12 mouse cellular contexts compared by ENCODE assay signal in the genomic region with DNA sequence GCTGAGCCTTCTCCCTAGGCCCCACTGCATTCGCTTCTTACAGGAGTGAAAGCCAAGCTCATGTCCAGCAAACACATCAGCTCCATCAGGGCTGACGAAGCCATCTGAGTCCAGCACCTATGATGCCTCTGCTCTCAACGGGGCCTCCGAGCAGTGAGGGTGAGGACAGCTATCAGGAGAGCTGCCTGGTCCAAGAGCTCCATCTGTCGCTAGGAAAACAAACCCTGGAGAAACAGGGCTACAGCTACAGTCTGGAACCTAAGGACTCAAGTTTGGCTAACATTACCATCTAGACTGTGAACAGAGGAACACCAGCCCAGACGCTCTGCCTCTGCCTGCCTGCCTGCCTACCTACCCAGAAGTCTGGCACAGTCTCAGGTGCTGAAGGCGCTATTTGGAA.
DNase-seq lines count a peak whose midpoint lies in the region; ATAC-seq lines count a peak whose summit lies in the region.
"Had no signal": no experiment of that assay in that cellular context is flagged by ENCODE, and none has a peak within 500 bp of the region (broad histone marks: within the 10 kb centered on the region; RNA-seq: fewer than 3 reads in every experiment).

No protein-coding gene starts in this region.

- H3K9ac ChIP-seq in forebrain, embryonic 16.5 days (replicated peaks; ENCODE audit: low read depth, low read length), result no peak overlapping the region
- H3K9ac ChIP-seq: liver, embryonic 12.5 days; midbrain, embryonic 15.5 days had no signal

- 86% methylated on average over 7 of the region's 7 CpGs for WGBS in forebrain, embryonic 10.5 days
- 68% methylated on average over 7 of the region's 7 CpGs for WGBS in forebrain, embryonic 16.5 days
- WGBS in limb, embryonic 10.5 days, result 87% methylated on average over 7 of the region's 7 CpGs

- intact Hi-C loops in left cerebral cortex, postnatal 10 days (cut with DNase I), result no loop called here

- no peak for ATAC-seq in forebrain, embryonic 16.5 days
- ATAC-seq: liver, embryonic 12.5 days; midbrain, embryonic 15.5 days had no signal

- peaks cover 63% of the 10 kb centered on the region for H3K4me1 ChIP-seq in forebrain, embryonic 10.5 days
- peaks cover 51% of the 10 kb centered on the region for H3K4me1 ChIP-seq in forebrain, embryonic 16.5 days (replicated peaks; ENCODE audit: control insufficient read depth, insufficient read depth, low read length)
- H3K4me1 ChIP-seq in limb, embryonic 10.5 days, result peaks cover 54% of the 10 kb centered on the region

- H3K4me3 ChIP-seq in forebrain, embryonic 10.5 days, result no peak overlapping the region
- H3K4me3 ChIP-seq in forebrain, embryonic 16.5 days (replicated peaks; ENCODE audit: low read length), result no peak overlapping the region
- no peak overlapping the region for H3K4me3 ChIP-seq in limb, embryonic 10.5 days
- H3K4me3 ChIP-seq: liver, embryonic 12.5 days; midbrain, embryonic 15.5 days had no signal

- DNase-seq in forebrain, embryonic 10.5 days (ENCODE audit: extremely low spot score, low spot score), result no peak
- DNase-seq in left cerebral cortex, adult 18-20 months (ENCODE audit: low spot score in 2 of 2), result peak; percentile 15 to 32
- no peak for DNase-seq in left cerebral cortex, postnatal 10 days (ENCODE audit: extremely low spot score in 1 of 2, low spot score in 2 of 2)
- peak; percentile 72 for DNase-seq in cerebellum, postnatal 25 days
- no peak for DNase-seq in limb, embryonic 10.5 days (ENCODE audit: low spot score)
- no peak for DNase-seq in MN1 (ENCODE audit: low spot score)
- DNase-seq in spleen, postnatal 4 days (ENCODE audit: low spot score in 2 of 2), result no peak
- DNase-seq: adrenal gland, postnatal 14 days; gastrocnemius, postnatal 10 days had no signal

- peaks cover 17% of the 10 kb centered on the region for H3K9me3 ChIP-seq in forebrain, embryonic 10.5 days
- no peaks in the 10 kb centered on the region for H3K9me3 ChIP-seq in forebrain, embryonic 16.5 days (ENCODE audit: control insufficient read depth, low read length)
- peaks cover 9% of the 10 kb centered on the region for H3K9me3 ChIP-seq in limb, embryonic 10.5 days (replicated peaks)
- H3K9me3 ChIP-seq: midbrain, embryonic 15.5 days had no signal

- H3K27me3 ChIP-seq in forebrain, embryonic 10.5 days (ENCODE audit: poor library complexity, severe bottlenecking), result peaks cover 18% of the 10 kb centered on the region; the same call in 1 of the 2 replicates
- no peaks in the 10 kb centered on the region for H3K27me3 ChIP-seq in forebrain, embryonic 16.5 days (replicated peaks; ENCODE audit: control insufficient read depth, insufficient read depth, low read length)
- no peaks in the 10 kb centered on the region for H3K27me3 ChIP-seq in limb, embryonic 10.5 days (ENCODE audit: low read depth, poor library complexity, severe bottlenecking)
- H3K27me3 ChIP-seq: liver, embryonic 12.5 days; midbrain, embryonic 15.5 days had no signal

- no peak overlapping the region for H3K4me2 ChIP-seq in forebrain, embryonic 16.5 days (ENCODE audit: low read length)
- H3K4me2 ChIP-seq: liver, embryonic 12.5 days; midbrain, embryonic 15.5 days had no signal

- peaks cover 22% of the 10 kb centered on the region for H3K36me3 ChIP-seq in forebrain, embryonic 10.5 days (replicated peaks)
- H3K36me3 ChIP-seq in forebrain, embryonic 16.5 days (ENCODE audit: control insufficient read depth, insufficient read depth), result no peaks in the 10 kb centered on the region; the same call in 1 of the 2 replicates
- H3K36me3 ChIP-seq in limb, embryonic 10.5 days, result peaks cover 26% of the 10 kb centered on the region
- H3K36me3 ChIP-seq: midbrain, embryonic 15.5 days had no signal

- peak overlapping the region; percentile 40 for H3K27ac ChIP-seq in forebrain, embryonic 10.5 days
- H3K27ac ChIP-seq in forebrain, embryonic 16.5 days (ENCODE audit: low read length), result no peak overlapping the region
- peak overlapping the region; percentile 74 for H3K27ac ChIP-seq in limb, embryonic 10.5 days
- H3K27ac ChIP-seq: liver, embryonic 12.5 days had no signal

Comparison
In these comparisons a context has a peak if more than half of its experiments do, and no peak if none do; other contexts are left out.
1. DNase-seq: peak in left cerebral cortex, adult 18-20 months (2 of 2) and cerebellum, postnatal 25 days (2 of 2); none in forebrain, embryonic 10.5 days (single experiment), left cerebral cortex, postnatal 10 days (0 of 2), limb, embryonic 10.5 days (single experiment), MN1 (single experiment) and spleen, postnatal 4 days (0 of 2).